Mouse (Mus musculus) CH12.LX (cell line): Measurements from ENCODE around the gene Fam193a.

Experiments
- BHLHE40 ChIP-seq: IDR thresholded peaks from 2 replicates; pipeline ENCODE4 v1.6.1; 2011; ENCODE audit warnings: mild to moderate bottlenecking, low read depth, low read length, improper control_type of control experiment
- CTCF ChIP-seq, 2 experiments: IDR thresholded peaks in 1 of 2; conservative IDR thresholded peaks in 1 of 2; 2 replicates each; pipeline ENCODE4 v1.5.1; 2011 to 2012; ENCODE audit warnings: low read depth in 2 of 2, low read length in 2 of 2, improper control_type of control experiment in 1 of 2, inconsistent platforms in 1 of 2, mild to moderate bottlenecking in 1 of 2, moderate library complexity in 1 of 2
- EP300 ChIP-seq: IDR thresholded peaks from 2 replicates; pipeline ENCODE4 v1.6.1; 2011; ENCODE audit warnings: low read length, improper control_type of control experiment
- ETS1 ChIP-seq: conservative IDR thresholded peaks from 2 replicates; pipeline ENCODE4 v1.6.1; 2012; ENCODE audit warnings: low read depth, mild to moderate bottlenecking, inconsistent platforms, low read length, improper control_type of control experiment, moderate library complexity
- GABPA ChIP-seq: IDR thresholded peaks from 2 replicates; pipeline ENCODE4 v1.6.1; 2012; ENCODE audit warnings: low read depth, low read length, improper control_type of control experiment, inconsistent platforms; ENCODE audit not compliant: insufficient replicate concordance
- MXI1 ChIP-seq: IDR thresholded peaks from 2 replicates; pipeline ENCODE4 v1.6.1; 2011; ENCODE audit warnings: mild to moderate bottlenecking, low read depth, low read length, improper control_type of control experiment
- NELFE ChIP-seq: IDR thresholded peaks from 2 replicates; pipeline ENCODE4 v1.6.1; 2011; ENCODE audit warnings: low read depth, low read length, improper control_type of control experiment
- NRF1 ChIP-seq: IDR thresholded peaks from 2 replicates; pipeline ENCODE4 v1.6.1; 2014; ENCODE audit warnings: low read depth, mild to moderate bottlenecking, inconsistent platforms, low read length, improper control_type of control experiment, moderate library complexity
- POLR2A ChIP-seq: IDR thresholded peaks from 2 replicates; pipeline ENCODE4 v1.6.1; 2011; ENCODE audit warnings: low read depth, mild to moderate bottlenecking, improper control_type of control experiment, low read length
- POLR2AphosphoS2 ChIP-seq: IDR thresholded peaks from 2 replicates; pipeline ENCODE4 v1.6.1; 2011; ENCODE audit warnings: low read depth, low read length, improper control_type of control experiment
- TBP ChIP-seq: conservative IDR thresholded peaks from 2 replicates; pipeline ENCODE4 v1.6.1; 2011; ENCODE audit warnings: low read depth, low read length, improper control_type of control experiment
- USF1 ChIP-seq: IDR thresholded peaks from 2 replicates; pipeline ENCODE4 v1.6.1; 2014; ENCODE audit warnings: low read depth, mild to moderate bottlenecking, inconsistent platforms, low read length, improper control_type of control experiment
- ZNF384 ChIP-seq: IDR thresholded peaks from 2 replicates; pipeline ENCODE4 v1.6.1; 2012; ENCODE audit warnings: low read depth, low read length, improper control_type of control experiment, inconsistent platforms

GRCm38 (mm10) chr5:34533066-34533465 is 163.3 kb downstream of the Fam193a start:
- TF ChIP-seq TBP (no peak), POLR2A (no peak), GABPA (no peak), ZNF384 (no peak), CTCF (conservative IDR thresholded peaks at IDR 0.05 in 1 of 2, IDR thresholded peaks at IDR 0.05 in 1 of 2; ENCODE audit: low read depth in 2 of 2, low read length in 2 of 2) (no peak), NELFE (no peak), ETS1 (no peak), NRF1 (no peak), USF1 (no peak), POLR2AphosphoS2 (no peak), BHLHE40 (no peak), EP300 (no peak), MXI1 (no peak)
